Mouse (Mus musculus) ES-E14 (cell line): ENCODE results near the gene Aoc3. TPM values are rescaled to one million over a fixed set of nuclear protein-coding genes. Genes with fewer than 3 reads are reported as not detected.

ENCODE experiments used
- DNase-seq: peaks from one replicate; pipeline ENCODE4 v3.0.0-alpha.2; 2013; ENCODE audit warnings: low read depth, low spot score
- H3K27ac ChIP-seq: 2 replicates; pipeline ENCODE4 v1.5.1; 2012; ENCODE audit warnings: low read depth, mild to moderate bottlenecking, low read length, moderate library complexity, mixed read lengths; ENCODE audit not compliant: poor library complexity, insufficient read depth, severe bottlenecking
- H3K36me3 ChIP-seq: 2 replicates; pipeline ENCODE4 v1.6.1; 2012; ENCODE audit warnings: mild to moderate bottlenecking, low read length, moderate library complexity, mixed read lengths; ENCODE audit not compliant: control insufficient read depth, poor library complexity, insufficient read depth, severe bottlenecking
- H3K4me1 ChIP-seq, 2 experiments: fragments of 150-350 bp in 1 of 2; sonication (generic) in 1 of 2; 2 replicates each; pipeline ENCODE4 v1.6.1; 2012; ENCODE audit warnings: low read length in 2 of 2, mild to moderate bottlenecking in 1 of 2, mixed read lengths in 1 of 2; ENCODE audit not compliant: control insufficient read depth in 2 of 2, insufficient read depth in 2 of 2, poor library complexity in 1 of 2
- H3K4me3 ChIP-seq, 2 experiments: fragments of 150-350 bp in 1 of 2; sonication (generic) in 1 of 2; 2 replicates each; pipeline ENCODE4 v1.5.1; 2012; ENCODE audit warnings: low read length in 2 of 2, low read depth in 1 of 2, mild to moderate bottlenecking in 1 of 2, mixed read lengths in 1 of 2; ENCODE audit not compliant: insufficient read depth in 1 of 2, poor library complexity in 1 of 2, severe bottlenecking in 1 of 2
- H3K9ac ChIP-seq: 2 replicates; pipeline ENCODE4 v1.6.1; 2012; ENCODE audit warnings: low read depth, mild to moderate bottlenecking, low read length, mixed read lengths; ENCODE audit not compliant: poor library complexity, insufficient read depth, severe bottlenecking
- H3K9me3 ChIP-seq: fragments of 150-350 bp; sonication (generic); 2 replicates; pipeline ENCODE4 v1.6.1; 2012; ENCODE audit warnings: low read depth, mild to moderate bottlenecking, low read length; ENCODE audit not compliant: control insufficient read depth, insufficient read depth
- CHD2 ChIP-seq: IDR thresholded peaks from 2 replicates; pipeline ENCODE4 v1.6.1; 2014; ENCODE audit warnings: mild to moderate bottlenecking, low read depth, low read length, inconsistent platforms
- HCFC1 ChIP-seq: IDR thresholded peaks from 2 replicates; pipeline ENCODE4 v1.6.1; 2012; ENCODE audit warnings: low read length, inconsistent platforms, borderline replicate concordance; ENCODE audit not compliant: insufficient read depth
- MAFK ChIP-seq: IDR thresholded peaks from 2 replicates; pipeline ENCODE4 v1.6.1; 2014; ENCODE audit warnings: mild to moderate bottlenecking, low read depth, low read length, inconsistent platforms; ENCODE audit not compliant: insufficient read depth
- ZC3H11A ChIP-seq: IDR thresholded peaks from 2 replicates; pipeline ENCODE4 v1.6.1; 2012; ENCODE audit warnings: low read depth, mild to moderate bottlenecking, inconsistent platforms, low read length, borderline replicate concordance
- ZNF384 ChIP-seq: IDR thresholded peaks from 2 replicates; pipeline ENCODE4 v1.6.1; 2012; ENCODE audit warnings: low read depth, low read length, inconsistent platforms
- in situ Hi-C, 2 experiments: fragments of 600-800 bp; cut with MboI; formaldehyde crosslinking; loops; one replicate each; pipeline ENCODE4 v1.15.1; 2025; ENCODE audit warnings: low sequenced_read_pairs in 2 of 2, inconsistent platforms in 1 of 2; ENCODE audit not compliant: unreplicated experiment in 2 of 2
- total RNA-seq: library from RNA; depleted of rRNA; stranded (reverse); fragments of 300-350 nt; gene quantifications from 2 replicates; pipeline ENCODE4 v1.2.3, GENCODE M21; 2012

The Aoc3 gene
- total RNA-seq, 1 experiment, result 0.62 TPM

DNA sequence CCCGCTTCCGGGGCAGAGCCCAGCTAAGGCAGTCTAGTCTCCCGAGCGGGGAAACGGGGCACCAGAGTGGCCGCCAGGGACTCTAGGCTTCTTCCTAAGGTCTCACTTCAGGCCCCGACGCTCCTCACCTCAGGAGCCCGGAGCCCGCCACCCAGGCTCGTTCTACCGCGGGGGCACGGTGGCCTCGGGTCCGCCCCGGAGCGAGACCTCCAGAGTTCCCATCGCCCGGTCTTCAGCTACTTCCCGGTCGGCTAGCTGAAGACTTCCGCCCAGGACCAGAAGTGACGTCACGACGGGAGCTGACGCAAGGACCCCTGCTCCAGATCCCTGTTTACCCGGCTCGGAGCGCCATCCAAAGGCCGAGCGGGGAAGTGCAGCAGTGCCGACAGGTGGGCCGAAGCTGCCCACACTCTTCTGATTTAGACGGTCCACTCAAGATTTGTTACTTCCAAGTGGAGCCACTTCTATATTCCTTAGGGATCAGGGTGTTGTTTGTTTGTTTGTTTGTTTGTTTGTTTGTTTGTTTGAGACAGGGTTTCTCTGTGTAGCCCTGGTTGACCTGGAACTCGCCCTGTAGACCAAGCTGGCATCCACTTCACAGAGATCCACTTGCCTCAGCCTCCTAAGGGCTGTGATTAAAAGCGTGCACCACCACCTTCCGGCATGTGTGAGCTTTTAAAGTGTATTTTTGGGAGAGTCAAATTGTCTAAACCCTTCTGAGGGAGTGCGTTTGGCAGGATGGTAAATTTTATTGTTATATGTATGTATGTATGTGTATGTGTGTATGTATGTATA lies 28.2 kb upstream of the Aoc3 start, which contains the start of gene Becn1:
Gene Becn1, minus strand, starts transcription at position 283 of the 795 bp plus-strand sequence.
- TF ChIP-seq MAFK (no peak), ZNF384 (no peak), HCFC1 (no peak), CHD2 (no peak)
- Histone ChIP-seq H3K36me3 (peaks cover 4% of the 10 kb centered on the region; the same call in 1 of the 2 replicates), H3K9ac (peak within 1 kb of the TSS; percentile 87), H3K4me3 (peak within 1 kb of the TSS; percentile 83 to 93), H3K4me1 (peaks cover 0 to 3% of the 10 kb centered on the region in 2 experiments; a peak in 1 of 4 replicates), H3K9me3 (no peaks in the 10 kb centered on the region), H3K27ac (no peak within 1 kb of the TSS)
- in situ Hi-C loops, result no loop called here
- peak; percentile 95 for DNase-seq

DNA sequence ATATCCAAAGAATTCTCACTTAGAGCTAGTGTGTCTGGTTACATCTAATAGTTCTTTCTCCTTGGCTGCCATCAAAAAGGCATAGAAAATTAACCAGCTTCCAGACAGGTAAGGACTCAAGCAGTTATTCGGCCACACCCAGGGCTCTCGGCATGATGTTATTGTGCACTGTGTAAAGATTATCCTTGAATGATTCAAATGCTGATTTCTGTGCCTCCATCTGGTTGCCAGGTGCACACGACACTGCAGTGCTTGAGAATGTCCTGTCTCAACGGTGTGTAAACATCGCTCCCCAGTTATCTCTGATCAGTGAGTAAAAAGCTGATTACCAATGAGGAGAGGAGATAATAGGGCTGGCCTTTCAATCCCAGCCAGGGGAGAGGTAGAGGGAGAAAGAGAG lies 22.7 kb upstream of the Aoc3 start:
- peak; percentile 51 for DNase-seq
- no peak overlapping the region; the same call in 1 of the 2 replicates for H3K9ac ChIP-seq
- no peaks in the 10 kb centered on the region for H3K9me3 ChIP-seq
- in situ Hi-C loops, result no loop called here
- no peak overlapping the region for H3K4me3 ChIP-seq
- peaks cover 2 to 5% of the 10 kb centered on the region in 2 experiments; a peak in 1 of 4 replicates for H3K4me1 ChIP-seq
- H3K36me3 ChIP-seq, result no peaks in the 10 kb centered on the region
- no peak for TF ChIP-seq HCFC1
- peak; percentile 36; the same call in 1 of the 2 replicates for TF ChIP-seq CHD2
- no peak overlapping the region; the same call in 1 of the 2 replicates for H3K27ac ChIP-seq

DNA sequence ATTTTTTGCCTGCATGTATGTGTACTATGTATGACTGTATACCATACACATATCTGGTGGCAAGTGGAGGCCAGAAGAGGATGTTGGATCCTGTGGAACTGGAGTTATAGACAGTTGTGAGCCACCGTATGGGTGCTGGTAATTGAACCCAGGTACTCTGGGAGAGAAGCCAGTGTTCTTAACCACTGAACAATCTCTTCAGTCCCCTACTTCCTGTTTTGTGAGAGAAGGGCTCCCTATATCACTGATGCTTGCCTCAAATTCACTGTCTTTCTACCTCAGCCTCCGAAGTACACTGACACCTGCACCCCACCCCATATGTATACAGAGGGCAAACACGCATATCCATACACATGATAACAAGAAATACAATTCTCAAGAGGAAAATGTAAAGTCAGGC lies 19.3 kb upstream of the Aoc3 start:
- Histone ChIP-seq H3K36me3 (no peaks in the 10 kb centered on the region), H3K27ac (no peak overlapping the region), H3K4me3 (no peak overlapping the region), H3K4me1 (peaks cover 2 to 5% of the 10 kb centered on the region in 2 experiments; a peak in 1 of 4 replicates), H3K9me3 (no peaks in the 10 kb centered on the region), H3K9ac (no peak overlapping the region)
- in situ Hi-C loops, result no loop called here
- DNase-seq, result no peak
- TF ChIP-seq HCFC1 (no peak), ZNF384 (no peak), MAFK (no peak), CHD2 (no peak), ZC3H11A (no peak)

DNA sequence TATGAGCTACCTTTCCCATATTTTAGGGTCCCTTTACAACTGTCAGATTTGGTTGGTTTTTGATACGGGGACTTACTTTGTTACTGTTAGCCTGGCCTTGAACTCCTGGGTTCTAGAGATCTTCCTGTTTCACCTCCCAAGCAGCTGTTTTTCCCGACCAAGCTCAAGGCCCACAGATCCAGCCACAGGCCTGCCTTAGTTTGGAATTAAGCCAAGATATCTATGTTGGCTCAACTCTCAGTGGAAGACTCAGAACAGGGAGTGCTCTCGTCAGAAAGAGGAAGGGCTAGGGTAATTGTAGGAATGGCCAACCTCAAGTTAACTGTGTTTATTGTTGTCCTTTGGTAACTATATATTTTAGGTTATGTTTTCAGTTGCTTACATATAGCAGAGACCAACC lies 18.3 kb upstream of the Aoc3 start:
- in situ Hi-C loops, result no loop called here
- H3K4me1 ChIP-seq, result 0 out of 4 replicates have a peak, but pooled peaks cover 1 to 2% of the 10 kb centered on the region in 2 experiments
- TF ChIP-seq ZC3H11A, result no peak
- no peak for TF ChIP-seq MAFK
- no peak overlapping the region for H3K4me3 ChIP-seq
- H3K9ac ChIP-seq, result no peak overlapping the region
- H3K36me3 ChIP-seq, result no peaks in the 10 kb centered on the region
- no peak overlapping the region for H3K27ac ChIP-seq
- no peak for DNase-seq
- no peaks in the 10 kb centered on the region for H3K9me3 ChIP-seq

DNA sequence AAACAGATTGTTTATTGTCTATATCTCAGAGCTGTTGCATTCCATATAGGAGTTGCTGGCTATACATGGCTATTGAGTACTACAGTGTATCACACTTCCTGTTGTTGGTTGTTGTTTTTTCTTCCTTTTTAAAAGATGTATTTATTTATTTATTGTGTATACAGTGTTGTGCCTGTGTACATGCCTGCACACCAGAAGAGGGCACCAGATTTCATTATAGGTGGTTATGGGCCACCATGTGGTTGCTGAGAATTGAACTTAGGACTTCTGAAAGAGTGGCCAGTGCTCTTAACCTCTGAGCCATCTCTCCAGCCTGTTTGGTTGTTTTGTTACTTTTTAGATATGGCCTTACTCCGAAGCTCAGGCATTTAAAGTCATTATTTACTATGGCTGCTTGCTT lies 15.8 kb upstream of the Aoc3 start:
- Histone ChIP-seq H3K4me1 (no peaks in the 10 kb centered on the region; a peak in 1 of 4 replicates), H3K36me3 (peaks cover 10% of the 10 kb centered on the region), H3K27ac (no peak overlapping the region), H3K4me3 (no peak overlapping the region), H3K9ac (no peak overlapping the region), H3K9me3 (no peaks in the 10 kb centered on the region)
- TF ChIP-seq HCFC1, result no peak
- DNase-seq, result no peak
- in situ Hi-C loops, result no loop called here
